Mouse (Mus musculus): ENCODE results near the gene Alox12b. TPM values are rescaled to one million over a fixed set of nuclear protein-coding genes. Genes with fewer than 3 reads are reported as not detected.
A peak's percentile ranks its signal among the peaks of the same experiment; 100 is the strongest.

Alox12b gene
- total RNA-seq, 2 experiments from 2014 or later, result 4.0 to 7.2 TPM

DNA sequence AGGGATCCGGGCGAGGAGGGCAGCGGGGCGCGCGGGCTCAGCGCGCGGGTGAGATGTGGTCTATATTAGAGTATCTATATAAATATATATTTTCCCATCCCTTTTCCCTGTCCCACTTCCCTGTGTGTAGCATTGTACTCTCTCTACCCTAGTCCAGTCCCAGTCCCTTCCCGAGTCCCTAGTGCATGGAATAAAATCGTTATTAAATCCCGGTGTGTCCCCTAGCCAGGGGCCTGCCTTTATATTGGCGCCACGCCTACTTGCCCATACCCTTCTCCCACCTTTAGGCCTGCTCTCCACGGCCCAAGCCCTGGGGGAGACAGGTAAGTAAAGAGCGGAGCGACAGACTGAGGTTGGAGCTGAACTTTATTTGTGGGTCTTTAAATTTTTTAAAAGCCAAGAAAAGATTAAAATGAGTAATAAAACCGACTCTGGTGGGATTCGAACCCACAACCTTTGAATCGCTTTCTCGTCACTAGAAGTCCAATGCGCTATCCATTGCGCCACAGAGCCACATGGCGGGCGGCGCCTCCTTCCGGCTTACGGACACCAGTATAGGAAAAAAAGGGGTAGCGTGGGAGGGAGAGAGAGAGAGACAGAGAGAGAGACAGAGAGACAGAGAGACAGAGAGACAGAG lies 33.6 kb upstream of the Alox12b start:
- DNase-seq (ENCODE audit: extremely low spot score in 1 of 2, low spot score in 1 of 2), result peak; percentile 93 to 95

DNA sequence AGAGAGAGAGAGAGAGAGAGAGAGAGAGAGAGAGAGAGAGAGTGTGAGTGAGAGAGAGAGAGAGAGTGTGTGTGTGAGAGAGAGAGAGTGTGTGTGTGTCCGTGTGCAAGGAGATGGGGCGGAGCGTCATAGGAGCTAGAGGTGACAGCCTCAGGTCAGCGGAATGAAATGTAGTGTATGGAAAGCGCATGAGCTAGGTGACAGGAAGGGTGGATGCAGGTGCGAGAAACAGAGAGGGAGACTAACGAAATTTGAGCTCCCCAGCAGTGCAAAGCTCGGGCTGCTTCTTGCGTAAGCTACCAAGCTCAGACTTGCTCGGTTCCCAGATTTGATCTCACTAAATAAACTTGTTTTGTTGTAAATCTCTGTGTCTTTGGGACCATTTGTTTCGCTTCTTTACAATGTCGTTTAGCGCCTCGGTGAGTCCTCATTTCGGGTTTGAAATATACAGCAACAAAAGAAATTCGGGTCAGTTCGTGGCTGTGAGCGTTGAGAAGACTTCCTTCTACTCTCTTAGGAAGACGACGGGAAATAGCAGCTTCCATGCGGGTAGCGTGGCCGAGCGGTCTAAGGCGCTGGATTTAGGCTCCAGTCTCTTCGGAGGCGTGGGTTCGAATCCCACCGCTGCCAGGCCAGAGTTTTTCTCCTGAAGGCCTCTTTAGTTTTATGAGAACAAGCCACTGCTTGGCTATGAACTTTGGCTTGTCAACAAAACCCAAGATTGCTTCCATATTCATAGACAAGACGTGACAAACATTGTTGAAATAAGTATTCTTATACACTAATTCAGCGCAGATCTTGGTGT lies 32.9 kb upstream of the Alox12b start:
- DNase-seq (ENCODE audit: extremely low spot score in 1 of 2, low spot score in 1 of 2), result peak; percentile 95 to 97

DNA sequence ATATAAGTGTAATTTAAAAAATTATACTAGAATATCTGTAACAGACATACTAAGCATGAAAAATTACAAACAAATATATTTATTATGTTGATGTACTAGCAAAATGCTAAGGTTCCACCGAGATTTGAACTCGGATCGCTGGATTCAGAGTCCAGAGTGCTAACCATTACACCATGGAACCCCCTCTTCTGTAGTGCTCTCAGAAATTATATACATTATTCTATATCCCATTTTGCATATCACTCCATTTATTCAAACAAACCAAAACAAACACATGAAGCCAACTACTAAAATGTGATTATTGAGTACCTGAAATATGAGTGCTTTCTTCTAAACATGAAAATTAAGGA lies 32.3 kb upstream of the Alox12b start:
- peak in 1 of 2 experiments; percentile 74 for DNase-seq (ENCODE audit: extremely low spot score in 1 of 2, low spot score in 1 of 2)

DNA sequence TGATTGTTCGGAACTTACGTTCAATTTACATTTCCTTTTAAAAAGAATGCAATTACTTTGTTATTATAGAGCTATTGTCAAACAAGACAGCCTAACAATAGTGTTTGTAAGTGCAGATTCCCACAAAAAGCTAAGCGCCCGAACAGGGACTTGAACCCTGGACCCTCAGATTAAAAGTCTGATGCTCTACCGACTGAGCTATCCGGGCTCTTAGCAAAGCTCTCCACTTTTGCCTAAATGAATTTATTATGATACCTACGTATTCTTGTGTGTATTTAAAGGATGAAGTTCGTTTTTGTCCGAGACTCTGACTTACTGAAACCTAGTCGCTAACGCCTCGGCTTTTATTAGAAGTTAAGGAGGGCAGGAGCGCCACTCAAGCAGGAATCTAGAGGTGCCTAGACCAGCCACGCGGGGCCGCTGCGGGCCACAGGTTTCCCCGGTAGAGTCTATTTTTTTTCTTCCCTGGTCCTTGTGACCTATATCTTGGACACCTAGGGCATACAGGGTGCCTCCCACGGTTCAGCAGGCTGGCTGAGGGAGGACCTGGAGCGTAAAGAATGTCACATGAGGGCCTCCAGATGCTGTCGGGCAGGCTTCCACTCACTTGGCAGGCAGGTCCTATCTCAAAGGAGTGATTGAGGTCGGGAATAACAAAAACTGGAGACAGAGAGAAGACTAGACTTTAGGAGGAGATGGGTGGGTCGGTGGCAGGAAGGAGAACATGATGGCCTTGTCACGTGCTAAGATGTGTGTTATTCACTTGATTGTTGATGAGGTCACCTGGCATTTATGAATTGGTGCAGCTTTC lies 31.5 kb upstream of the Alox12b start:
- DNase-seq (ENCODE audit: extremely low spot score in 1 of 2, low spot score in 1 of 2), result peak; percentile 70 to 79

DNA sequence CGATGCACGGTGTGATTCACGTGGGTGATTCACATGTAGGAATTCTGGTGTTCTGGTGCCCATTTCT lies 31.1 kb upstream of the Alox12b start, which contains the start of gene Aloxe3:
TSS of gene Aloxe3 (plus strand) at position 45 of the 67 bp plus-strand sequence.
- no peak for DNase-seq (ENCODE audit: extremely low spot score in 1 of 2, low spot score in 1 of 2)

DNA sequence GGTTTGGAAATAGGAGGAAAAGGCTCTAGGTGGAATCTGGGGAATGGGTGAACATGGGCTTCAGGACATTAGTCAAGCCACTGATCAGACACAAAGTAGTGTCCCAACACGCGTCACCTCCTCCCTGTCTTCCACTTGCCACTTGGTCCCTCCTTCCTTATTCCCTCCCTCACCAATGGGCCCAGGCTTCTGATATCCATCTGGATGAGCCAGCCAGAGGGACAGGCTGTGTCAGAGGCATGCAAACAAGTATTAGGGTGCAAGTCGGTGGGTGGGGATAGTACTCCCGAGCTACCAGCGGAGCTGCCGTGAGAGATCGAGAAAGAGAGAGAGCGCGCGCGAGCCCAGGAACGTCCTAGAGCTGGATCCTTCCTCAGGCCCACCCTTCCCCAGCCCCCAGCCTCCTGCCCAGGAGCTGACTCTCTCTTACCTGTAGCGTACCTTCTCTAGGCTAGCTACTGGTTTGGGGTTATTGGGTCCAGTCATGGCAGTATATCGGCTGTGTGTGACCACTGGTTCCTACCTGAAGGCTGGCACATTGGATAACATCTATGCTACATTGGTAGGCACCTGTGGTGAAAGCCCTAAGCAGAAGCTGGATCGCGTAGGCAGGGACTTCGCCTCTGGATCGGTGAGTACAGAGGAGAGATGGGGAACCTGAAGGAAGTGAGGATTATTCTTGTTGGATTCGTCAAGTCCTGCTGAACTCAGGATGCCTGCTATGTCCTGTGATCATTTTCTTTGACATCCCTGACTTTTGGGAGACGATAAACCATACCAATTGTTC lies 30.7 kb upstream of the Alox12b start:
- DNase-seq (ENCODE audit: extremely low spot score in 1 of 2, low spot score in 1 of 2), result no peak

DNA sequence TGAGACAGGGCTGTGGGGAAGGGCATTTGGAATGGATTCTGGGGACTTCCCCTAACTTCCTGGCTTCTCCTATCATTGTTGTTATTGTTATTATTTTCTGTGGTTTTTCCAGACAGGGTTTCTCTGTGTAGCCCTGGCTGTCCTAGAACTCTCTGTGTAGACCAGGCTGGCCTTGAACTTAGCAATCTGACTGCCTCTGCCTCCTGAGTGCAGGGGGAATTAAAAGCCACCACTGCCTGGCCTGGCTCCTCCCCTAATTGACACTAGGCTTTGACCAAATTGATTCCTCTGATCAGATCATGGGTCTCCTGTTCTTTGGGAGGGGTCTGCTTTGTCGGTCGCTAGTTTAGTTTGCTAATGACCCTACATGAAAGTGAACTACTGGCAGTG lies 30.1 kb upstream of the Alox12b start:
- DNase-seq (ENCODE audit: extremely low spot score in 1 of 2, low spot score in 1 of 2), result no peak

DNA sequence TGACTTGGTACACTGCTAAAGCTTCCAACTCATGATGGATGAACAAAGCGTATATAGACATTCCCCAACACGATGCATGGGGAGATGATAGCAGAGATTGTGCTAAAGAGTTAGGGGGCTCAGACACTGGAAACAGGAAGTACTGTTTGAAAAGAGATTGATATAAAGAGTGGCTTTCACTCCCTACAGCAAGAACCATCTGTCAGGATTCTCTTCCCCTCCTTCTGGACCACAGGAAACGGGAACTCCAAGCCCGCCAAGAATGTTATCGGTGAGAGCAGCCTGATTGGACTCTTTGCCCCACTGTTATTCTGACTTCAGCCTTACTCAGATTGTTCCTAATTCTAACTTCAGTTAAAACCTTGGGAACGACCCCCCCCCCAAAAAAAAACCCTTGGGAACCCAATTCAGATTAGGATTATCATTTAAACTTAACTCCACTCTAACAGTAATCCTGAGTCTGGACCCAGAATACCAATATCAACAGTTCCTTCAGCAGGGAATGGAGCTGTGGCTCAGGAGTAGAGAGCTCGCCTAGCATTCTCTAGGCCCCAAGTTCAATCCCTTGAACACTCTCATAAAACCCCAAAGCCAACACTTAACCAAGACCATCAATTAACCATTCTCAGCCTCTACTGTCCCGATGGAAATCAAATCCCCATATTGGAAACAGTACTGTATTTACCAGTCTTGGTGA lies 28.2 kb upstream of the Alox12b start:
- DNase-seq (ENCODE audit: extremely low spot score in 1 of 2, low spot score in 1 of 2), result no peak

DNA sequence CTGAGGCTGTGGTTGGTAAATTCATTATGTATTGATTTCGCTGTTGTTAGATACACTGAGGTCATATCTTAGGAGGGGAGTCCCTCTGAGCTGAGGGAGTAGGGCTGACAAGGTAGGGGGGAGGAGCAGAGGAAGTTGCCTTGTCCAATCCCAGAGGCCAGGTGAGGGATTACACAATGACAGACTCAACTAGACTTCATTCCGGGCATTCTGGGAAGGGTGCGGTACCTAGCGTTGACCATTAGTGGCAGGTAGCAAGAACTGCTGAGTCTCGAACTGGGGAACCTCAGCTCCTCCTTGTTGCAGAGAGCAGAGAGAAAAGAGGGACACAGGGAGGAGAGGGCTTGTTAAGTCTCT lies 23.2 kb upstream of the Alox12b start:
- DNase-seq (ENCODE audit: extremely low spot score in 1 of 2, low spot score in 1 of 2), result no peak

DNA sequence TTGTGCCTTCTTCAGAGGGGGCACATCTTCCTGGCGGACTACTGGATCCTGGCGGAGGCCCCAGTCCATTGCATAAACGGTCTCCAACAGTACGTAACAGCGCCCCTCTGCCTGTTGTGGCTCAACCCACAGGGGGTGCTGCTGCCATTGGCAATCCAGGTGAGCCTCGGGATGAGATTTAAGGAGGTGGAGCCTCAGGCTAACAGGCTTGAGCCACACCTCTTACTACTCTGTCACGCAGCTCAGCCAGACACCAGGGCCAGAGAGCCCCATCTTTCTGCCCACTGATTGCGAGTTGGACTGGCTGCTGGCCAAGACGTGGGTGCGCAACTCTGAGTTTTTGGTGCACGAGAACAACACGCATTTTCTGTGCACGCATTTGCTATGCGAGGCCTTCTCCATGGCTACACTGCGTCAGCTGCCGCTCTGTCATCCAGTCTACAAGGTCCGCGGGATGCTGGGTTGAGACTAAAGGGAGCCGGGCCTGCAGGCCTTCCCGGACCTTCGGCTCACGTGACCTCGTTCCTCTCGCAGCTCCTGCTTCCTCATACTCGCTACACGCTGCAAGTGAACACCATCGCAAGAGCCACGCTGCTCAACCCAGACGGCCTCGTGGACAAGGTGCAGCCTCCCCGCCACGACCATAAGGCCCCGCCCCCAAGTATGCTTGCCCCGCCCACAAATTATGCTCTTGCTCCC lies 22.7 kb upstream of the Alox12b start:
- DNase-seq (ENCODE audit: extremely low spot score in 1 of 2, low spot score in 1 of 2), result peak; percentile 64 to 77

DNA sequence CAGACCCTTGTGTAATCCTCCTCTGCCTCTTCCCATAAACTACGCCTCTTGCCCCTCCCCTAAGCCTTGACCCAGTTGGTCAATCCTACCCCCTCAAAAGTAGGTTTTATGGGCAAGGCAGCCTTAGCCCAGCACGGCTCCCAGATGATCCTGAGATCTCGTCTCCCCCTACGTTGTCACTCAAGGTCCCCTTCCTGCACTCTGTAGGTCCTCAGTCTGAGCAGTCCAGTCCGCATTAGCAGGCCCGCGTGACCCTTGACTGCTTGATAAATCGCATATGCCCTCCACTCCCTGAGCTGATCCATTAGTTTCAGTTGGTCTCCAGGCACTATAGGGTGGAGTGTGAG lies 22.2 kb upstream of the Alox12b start:
- no peak for DNase-seq (ENCODE audit: extremely low spot score in 1 of 2, low spot score in 1 of 2)

DNA sequence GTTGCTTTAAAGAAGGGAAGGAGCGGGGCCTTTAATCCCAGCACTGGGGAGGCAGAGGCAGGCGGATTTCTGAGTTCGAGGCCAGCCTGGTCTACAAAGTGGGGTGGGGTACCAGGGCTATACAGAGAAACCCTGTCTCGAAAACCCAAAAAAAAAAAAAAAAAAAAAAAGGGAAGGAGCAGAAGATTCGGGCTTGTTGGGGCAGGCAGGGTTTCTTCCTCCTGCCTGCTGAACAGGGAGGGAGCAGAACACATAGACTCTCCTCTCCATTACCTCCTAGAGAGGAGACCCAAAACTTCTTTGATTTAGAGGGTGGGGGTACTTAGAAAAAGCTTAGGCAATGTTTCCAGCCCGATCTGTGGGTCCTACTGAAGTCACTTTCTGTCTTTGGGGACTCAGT lies 21.4 kb upstream of the Alox12b start:
- no peak for DNase-seq (ENCODE audit: extremely low spot score in 1 of 2, low spot score in 1 of 2)

DNA sequence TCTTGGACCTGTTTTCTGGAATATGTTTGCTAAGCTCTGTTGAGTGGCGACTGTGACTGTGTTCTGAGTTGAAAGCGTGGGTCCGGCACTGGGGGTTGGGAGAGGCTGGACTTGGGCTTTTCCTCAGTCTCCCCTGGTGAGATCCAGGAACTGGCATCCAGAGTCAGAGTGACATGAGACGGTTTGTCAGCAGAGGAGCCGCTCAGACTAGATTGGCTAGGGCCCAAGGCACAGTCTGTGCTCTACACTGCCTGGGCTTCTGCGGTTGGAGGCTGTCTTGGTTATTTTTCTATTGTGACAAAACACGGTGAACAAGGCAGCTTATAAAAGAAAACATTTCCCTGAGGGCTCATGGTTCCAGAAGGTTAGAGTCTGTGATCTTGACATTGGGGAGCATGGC lies 9.2 kb upstream of the Alox12b start:
- DNase-seq (ENCODE audit: extremely low spot score in 1 of 2, low spot score in 1 of 2), result peak in 1 of 2 experiments; percentile 27

DNA sequence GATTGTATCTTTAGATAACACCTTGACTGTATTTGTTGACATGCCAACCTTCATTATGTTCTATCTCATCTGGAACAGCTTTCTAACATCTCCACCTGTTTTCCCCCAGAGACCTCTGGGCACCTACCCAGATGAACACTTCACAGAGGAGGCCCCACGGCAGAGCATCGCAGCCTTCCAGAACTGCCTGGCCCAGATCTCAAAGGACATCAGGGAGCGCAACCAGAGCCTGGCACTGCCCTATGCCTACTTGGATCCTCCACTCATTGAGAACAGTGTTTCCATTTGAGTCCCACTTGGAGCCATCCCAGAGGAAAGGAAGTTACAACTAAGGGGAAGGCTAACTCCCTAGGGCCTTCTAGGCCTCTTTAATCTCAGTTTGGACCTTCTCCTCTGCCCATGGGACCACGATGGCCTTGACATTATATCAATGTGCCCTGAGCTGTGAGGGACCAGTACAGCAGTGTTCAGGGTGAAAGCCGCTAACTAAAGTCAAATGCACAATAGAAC lies 8.3 kb upstream of the Alox12b start:
- no peak for DNase-seq (ENCODE audit: extremely low spot score in 1 of 2, low spot score in 1 of 2)

DNA sequence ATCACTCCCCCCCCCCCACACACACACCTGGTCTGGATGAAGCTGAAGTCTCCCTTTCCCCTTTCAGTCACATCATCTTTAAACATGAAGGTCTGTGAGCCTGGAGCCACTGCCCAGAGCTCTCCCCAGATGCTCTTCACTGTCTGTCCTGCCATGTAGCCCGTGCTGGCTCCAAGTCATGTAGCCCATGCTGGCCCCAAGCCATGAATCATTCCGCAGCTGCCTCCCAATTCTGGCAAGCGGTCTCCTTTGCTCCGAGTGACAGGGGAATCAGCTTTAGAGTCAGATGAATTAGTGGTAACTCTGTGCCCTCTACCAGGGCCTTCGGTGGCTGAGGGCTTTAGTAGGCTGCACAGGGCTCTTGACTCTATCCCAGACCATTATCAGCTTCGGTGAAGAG lies 7.1 kb upstream of the Alox12b start:
- DNase-seq (ENCODE audit: extremely low spot score in 1 of 2, low spot score in 1 of 2), result no peak

DNA sequence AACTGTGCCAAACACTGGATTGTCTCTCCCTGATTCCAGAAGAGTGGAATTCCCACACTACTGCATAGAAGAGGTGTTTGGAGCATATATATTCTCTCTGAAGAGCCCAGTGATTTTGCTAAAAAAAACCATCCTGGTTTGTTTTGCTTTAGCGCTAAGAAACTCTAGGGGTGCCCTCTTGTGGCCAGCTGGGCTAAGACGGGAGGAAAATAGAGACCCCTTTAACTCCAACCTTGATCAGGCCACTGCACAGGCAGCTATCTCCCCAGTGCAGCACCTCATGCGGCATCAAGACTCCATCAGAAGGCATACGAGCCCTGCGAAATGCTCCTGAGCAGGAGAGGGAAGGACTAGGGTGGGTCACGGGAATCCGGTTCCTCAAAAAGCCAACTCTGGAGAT lies 6.3 kb upstream of the Alox12b start:
- peak in 1 of 2 experiments; percentile 79 for DNase-seq (ENCODE audit: extremely low spot score in 1 of 2, low spot score in 1 of 2)

DNA sequence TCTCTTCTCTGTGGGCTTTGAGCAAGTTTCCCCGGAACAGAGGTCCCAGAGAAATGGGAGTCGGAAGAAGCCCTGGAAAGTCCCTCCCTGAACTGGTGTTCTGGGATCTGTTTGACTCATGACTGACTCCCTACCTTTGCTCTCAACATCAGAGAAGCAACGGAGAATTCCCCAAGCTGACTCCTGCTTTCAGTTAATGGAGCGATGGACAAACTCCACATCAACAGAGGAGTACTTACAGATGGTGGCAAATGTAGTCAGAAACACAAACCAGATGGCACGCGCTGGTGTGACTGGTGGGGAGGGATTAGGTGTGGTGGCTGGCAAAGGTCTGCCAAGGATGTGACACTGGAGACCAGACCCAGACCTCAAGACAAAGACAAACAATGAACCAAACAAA lies 5.8 kb upstream of the Alox12b start:
- no peak for DNase-seq (ENCODE audit: extremely low spot score in 1 of 2, low spot score in 1 of 2)

DNA sequence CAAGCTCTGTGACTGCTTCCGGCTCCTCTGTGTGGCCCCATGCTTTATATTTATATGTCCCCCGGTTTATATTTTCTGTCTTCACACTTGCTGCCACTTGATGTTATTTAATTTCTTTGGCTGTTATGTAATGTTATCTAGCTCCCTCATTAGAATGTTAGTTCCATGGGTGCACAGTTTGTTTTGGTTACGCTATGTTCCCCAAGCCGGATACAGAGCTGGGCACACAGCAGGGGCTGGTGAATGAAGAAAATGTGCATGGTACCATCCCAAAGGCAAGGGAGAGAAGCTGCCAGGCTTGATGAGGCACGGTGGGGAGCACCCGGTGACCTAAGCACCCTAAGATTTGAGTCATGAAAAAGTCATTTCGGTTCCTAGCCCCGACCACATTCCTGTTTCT lies 3.0 kb upstream of the Alox12b start:
- DNase-seq (ENCODE audit: extremely low spot score in 1 of 2, low spot score in 1 of 2), result no peak

DNA sequence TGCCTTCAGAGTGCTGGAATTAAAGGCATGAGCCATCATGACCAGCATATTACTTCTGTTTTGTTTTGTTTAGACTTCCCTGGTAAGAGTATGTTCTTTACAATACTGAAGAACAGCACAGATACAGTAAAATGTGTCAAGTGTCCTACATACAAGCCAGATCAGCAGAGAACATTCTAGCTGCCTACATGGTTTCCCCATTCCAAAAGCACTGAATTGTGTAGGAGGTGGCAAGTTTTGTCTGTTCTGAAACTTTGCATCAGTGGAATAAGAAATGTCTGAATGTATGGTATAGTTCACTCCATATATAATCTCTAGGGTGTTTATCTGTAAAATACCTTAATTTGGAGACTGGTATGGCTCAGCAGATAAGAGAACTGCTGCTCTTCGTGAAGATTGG lies 1.4 kb upstream of the Alox12b start:
- DNase-seq (ENCODE audit: extremely low spot score in 1 of 2, low spot score in 1 of 2), result no peak

DNA sequence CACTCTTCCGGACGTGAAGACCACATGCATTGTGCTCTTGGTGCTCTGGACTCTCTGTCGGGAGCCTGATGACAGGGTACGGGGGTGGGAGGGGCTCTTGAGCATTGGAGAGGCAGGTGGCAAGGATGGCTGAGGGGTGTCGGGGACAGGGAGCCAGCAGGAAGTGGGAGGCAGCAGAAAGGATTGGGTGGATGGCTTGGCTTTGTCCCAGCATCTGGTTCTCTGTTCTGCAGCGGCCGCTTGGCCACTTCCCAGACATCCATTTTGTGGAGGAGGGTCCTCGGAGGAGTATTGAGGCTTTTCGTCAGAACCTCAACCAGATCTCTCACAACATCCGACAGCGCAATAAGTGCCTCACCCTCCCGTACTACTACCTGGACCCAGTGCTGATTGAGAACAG lies 12.5 kb downstream of the Alox12b start:
- no peak for DNase-seq (ENCODE audit: extremely low spot score in 1 of 2, low spot score in 1 of 2)
